9 mouse cellular contexts compared by ENCODE assay signal in the genomic region with DNA sequence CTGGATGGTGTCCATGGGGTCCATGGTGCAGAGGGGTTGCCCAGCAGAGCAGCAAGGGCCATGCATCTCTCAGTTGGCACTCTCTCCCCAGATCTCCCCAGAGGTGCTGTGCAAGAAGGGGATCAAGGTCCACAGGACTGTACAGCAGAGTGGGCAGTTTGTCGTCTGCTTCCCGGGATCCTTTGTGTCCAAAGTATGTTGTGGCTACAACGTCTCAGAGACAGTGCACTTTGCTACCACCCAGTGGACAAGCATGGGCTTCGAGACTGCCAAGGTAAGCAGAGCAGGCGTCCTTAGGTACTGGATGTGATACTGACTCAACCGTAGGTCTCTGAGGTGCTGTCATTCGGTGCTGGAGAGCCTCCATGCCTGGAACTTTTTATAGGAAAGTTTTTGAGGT.
DNase-seq lines count a peak whose midpoint lies in the region; ATAC-seq lines count a peak whose summit lies in the region.
"Had no signal": no experiment of that assay in that cellular context is flagged by ENCODE, and none has a peak within 500 bp of the region (broad histone marks: within the 10 kb centered on the region; RNA-seq: fewer than 3 reads in every experiment).

No protein-coding gene starts in this region.

- H3K27me3 ChIP-seq in hindbrain, embryonic 10.5 days (ENCODE audit: insufficient read depth, poor library complexity, severe bottlenecking) = no peaks in the 10 kb centered on the region
- no peaks in the 10 kb centered on the region for H3K27me3 ChIP-seq in hindbrain, embryonic 12.5 days
- H3K27me3 ChIP-seq: Patski had no signal

- H3K4me2 ChIP-seq in hindbrain, embryonic 12.5 days (replicated peaks) = no peak overlapping the region

- no peak overlapping the region for H3K9ac ChIP-seq in hindbrain, embryonic 12.5 days

- H3K36me3 ChIP-seq in hindbrain, embryonic 10.5 days = peaks cover 100% of the 10 kb centered on the region
- peaks cover 95% of the 10 kb centered on the region for H3K36me3 ChIP-seq in hindbrain, embryonic 12.5 days

- WGBS in hindbrain, embryonic 10.5 days = 74% methylated on average over 7 of the region's 7 CpGs
- WGBS in hindbrain, embryonic 12.5 days = 70% methylated on average over 7 of the region's 7 CpGs

- H3K27ac ChIP-seq in hindbrain, embryonic 10.5 days = no peak overlapping the region
- no peak overlapping the region for H3K27ac ChIP-seq in hindbrain, embryonic 12.5 days

- DNase-seq in hindbrain, embryonic 10.5 days (ENCODE audit: low spot score) = peak; percentile 16
- peak; percentile 16 for DNase-seq in MN1 (ENCODE audit: low spot score)
- peak; percentile 42 for DNase-seq in embryo, embryonic 11 days
- DNase-seq in kidney, postnatal 14 days = peak; percentile 74
- DNase-seq in thymus, postnatal 14 days = no peak
- DNase-seq in adrenal gland, postnatal 25 days = no peak
- DNase-seq in urinary bladder, adult 18-20 months (ENCODE audit: low spot score in 2 of 2) = no peak

- no peak for ATAC-seq in hindbrain, embryonic 12.5 days (ENCODE audit: low FRiP score)

- no peaks in the 10 kb centered on the region for H3K9me3 ChIP-seq in hindbrain, embryonic 10.5 days
- no peaks in the 10 kb centered on the region for H3K9me3 ChIP-seq in hindbrain, embryonic 12.5 days (replicated peaks)

- H3K4me3 ChIP-seq in hindbrain, embryonic 10.5 days = no peak overlapping the region
- no peak overlapping the region for H3K4me3 ChIP-seq in hindbrain, embryonic 12.5 days

- no peaks in the 10 kb centered on the region for H3K4me1 ChIP-seq in hindbrain, embryonic 10.5 days (replicated peaks)
- no peaks in the 10 kb centered on the region for H3K4me1 ChIP-seq in hindbrain, embryonic 12.5 days

Comparison
In these comparisons a context has a peak if more than half of its experiments do, and no peak if none do; other contexts are left out.
1. DNase-seq: peak in hindbrain, embryonic 10.5 days (single experiment), MN1 (single experiment), embryo, embryonic 11 days (single experiment) and kidney, postnatal 14 days (single experiment); none in thymus, postnatal 14 days (single experiment), adrenal gland, postnatal 25 days (single experiment) and urinary bladder, adult 18-20 months (0 of 2).